Mouse (Mus musculus): ENCODE measurements around the gene Mcm2.

DNA sequence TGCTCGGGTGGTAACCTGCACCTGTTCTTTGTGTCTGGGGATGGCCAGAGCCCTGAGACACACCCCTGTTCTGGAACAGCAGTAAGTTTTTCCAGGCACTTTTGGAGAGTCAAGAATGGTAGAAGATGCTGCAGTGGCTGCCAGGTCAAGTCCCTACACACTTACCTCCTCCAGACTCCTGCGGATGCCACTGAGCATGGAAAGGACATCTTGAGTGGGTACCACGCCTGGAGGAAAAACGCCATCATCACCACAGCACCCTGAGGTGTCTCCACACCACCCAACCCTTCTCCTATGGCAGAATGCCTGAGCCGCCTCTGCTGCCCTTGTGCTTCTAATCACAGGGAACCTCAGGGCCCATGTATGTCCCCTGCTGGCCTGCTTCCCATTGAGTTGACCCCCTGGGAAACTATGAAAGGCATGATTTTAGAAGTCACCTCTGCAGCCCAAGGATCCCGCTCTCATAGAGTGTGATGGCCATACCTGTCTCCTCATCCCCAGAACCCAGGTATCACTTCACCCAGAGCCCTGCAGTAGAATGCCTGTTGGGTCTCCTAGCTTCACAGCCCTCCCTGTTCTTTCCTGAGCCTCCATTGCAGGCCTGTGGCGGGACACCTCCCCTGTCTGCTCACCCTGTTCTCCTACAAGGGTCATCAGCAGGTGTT lies 53.5 kb downstream of the Mcm2 start:
- TF ChIP-seq CTCF (IDR thresholded peaks at IDR 0.05; ENCODE audit: control insufficient read depth, insufficient read depth, insufficient replicate concordance, low read depth, low read length) = no peak
- no peak for TF ChIP-seq POLR2A (IDR thresholded peaks at IDR 0.05; ENCODE audit: control insufficient read depth, low read depth, low read length)

All from testis, adult 2 months (tissue).